Mouse (Mus musculus) right cerebral cortex, postnatal 10 days (tissue): ENCODE measurements at regions not wholly inside any gene's neighbourhood (a gene's known extent, or its start where the extent isn't known, plus 50 kb on each side); places are given as distances from the start of the nearest gene placed in this dataset.

Source experiments
- DNase-seq, 2 experiments: peaks; one replicate each; pipeline ENCODE4 v3.0.0; 2021; ENCODE audit warnings: low spot score in 2 of 2

GRCm38 (mm10) chr19:22047657-22048056 lies 91.2 kb upstream of the Trpm3 start:
- no peak for DNase-seq

- DNase-seq: no peak
Observed at GRCm38 (mm10) chr19:22066302-22066701, 72.5 kb upstream of the Trpm3 start.

- DNase-seq: peak in 1 of 2 experiments; percentile 26
Observed at GRCm38 (mm10) chr19:22070246-22071030, 68.4 kb upstream of the Trpm3 start.

- no peak for DNase-seq
Observed at GRCm38 (mm10) chr19:22071701-22072100, 67.1 kb upstream of the Trpm3 start.

GRCm38 (mm10) chr19:22074042-22074441 lies 64.8 kb upstream of the Trpm3 start:
- peak in 1 of 2 experiments; percentile 26 for DNase-seq

- peak; percentile 32 to 53 for DNase-seq
Observed at GRCm38 (mm10) chr19:22081448-22081847, 57.4 kb upstream of the Trpm3 start.
